Mouse (Mus musculus) bone marrow, adult 2 months (tissue): ENCODE measurements around the gene Btbd19. TPM values are rescaled to one million over a fixed set of nuclear protein-coding genes. Genes with fewer than 3 reads are reported as not detected.
A peak's percentile ranks its signal among the peaks of the same experiment; 100 is the strongest.

Source experiments
- H3K27ac ChIP-seq: fragments of 200-500 bp; 2 replicates; pipeline ENCODE4 v1.5.1; 2012; ENCODE audit warnings: low read depth, mild to moderate bottlenecking, control low read depth, inconsistent platforms, low read length; ENCODE audit not compliant: control insufficient read depth, poor library complexity, insufficient read depth
- H3K4me1 ChIP-seq: fragments of 200-500 bp; 2 replicates; pipeline ENCODE4 v1.6.1; 2011; ENCODE audit warnings: low read length; ENCODE audit not compliant: control insufficient read depth, insufficient read depth
- H3K4me3 ChIP-seq: fragments of 200-500 bp; replicated peaks from 2 replicates; pipeline ENCODE3; 2011; ENCODE audit warnings: mild to moderate bottlenecking, low read depth, low read length, control low read depth; ENCODE audit not compliant: control insufficient read depth
- CTCF ChIP-seq: fragments of 200-500 bp; IDR thresholded peaks from 2 replicates; pipeline ENCODE4 v1.5.1; 2011; ENCODE audit warnings: low read length, control low read depth; ENCODE audit not compliant: control insufficient read depth, insufficient read depth
- POLR2A ChIP-seq: fragments of 200-500 bp; IDR thresholded peaks from 2 replicates; pipeline ENCODE4 v1.6.1; 2011; ENCODE audit warnings: low read depth, mild to moderate bottlenecking, control low read depth, low read length, borderline replicate concordance; ENCODE audit not compliant: control insufficient read depth
- WGBS: fragments of 180-500 bp; shearing (Covaris S2); methylation state at CpG from one replicate; pipeline ENCODE4 v1.1.7; 2018; 5-methylcytosine and 5-hydroxymethylcytosine counted together
- polyA plus RNA-seq: library from polyadenylated mRNA; stranded (reverse); fragments of >200 nt; gene quantifications from 2 replicates; pipeline ENCODE4 v1.2.4, GENCODE M21; 2011; ENCODE audit warnings: low replicate concordance; ENCODE audit not compliant: missing spikeins, insufficient read depth, insufficient read length

Gene Btbd19
- polyA plus RNA-seq, 1 experiment: 7.0 TPM

DNA sequence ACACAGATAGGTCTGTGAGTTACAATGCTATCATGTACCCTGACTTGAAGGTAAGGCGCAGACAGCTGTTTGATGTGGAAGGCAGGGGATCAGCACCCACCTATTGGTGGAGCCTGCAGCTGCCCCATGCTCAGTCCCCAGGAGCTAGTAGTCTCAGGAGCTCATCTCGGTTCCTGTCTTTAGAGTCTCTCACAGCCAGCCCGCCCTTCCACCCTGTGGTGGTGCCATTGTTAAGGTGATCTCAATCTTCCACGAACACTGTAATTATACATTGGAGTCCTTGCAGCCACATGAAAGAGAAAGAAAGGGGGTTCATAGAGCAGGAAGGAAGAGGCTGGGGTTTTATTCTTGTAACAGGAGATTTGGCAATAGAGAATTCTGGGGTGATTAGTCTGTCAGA lies 25.5 kb downstream of the Btbd19 start:
- TF ChIP-seq POLR2A (no peak), CTCF (no peak)
- Histone ChIP-seq H3K4me3 (no peak overlapping the region), H3K4me1 (peaks cover 6% of the 10 kb centered on the region; the same call in 1 of the 2 replicates), H3K27ac (no peak overlapping the region)
- 40% methylated on average over 4 of the region's 4 CpGs for WGBS

DNA sequence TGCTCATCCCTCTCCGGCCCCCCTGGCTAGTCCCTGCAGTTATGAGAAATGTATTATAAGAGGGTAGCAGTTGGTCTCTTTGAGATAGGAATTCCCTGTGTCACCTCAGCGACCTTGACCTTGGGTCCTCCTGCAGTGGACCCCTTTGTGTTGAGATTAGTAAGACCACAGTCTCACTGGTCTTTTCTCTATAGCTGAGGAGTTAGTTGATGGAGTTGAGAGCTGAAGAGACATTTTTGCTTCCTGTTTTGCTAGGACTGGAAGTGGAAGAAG lies 26.8 kb downstream of the Btbd19 start:
- Histone ChIP-seq H3K27ac (no peak overlapping the region), H3K4me1 (peaks cover 6% of the 10 kb centered on the region; the same call in 1 of the 2 replicates), H3K4me3 (no peak overlapping the region)
- WGBS: 74% methylated on average over 2 of the region's 2 CpGs
- TF ChIP-seq POLR2A: no peak
- TF ChIP-seq CTCF: no peak

DNA sequence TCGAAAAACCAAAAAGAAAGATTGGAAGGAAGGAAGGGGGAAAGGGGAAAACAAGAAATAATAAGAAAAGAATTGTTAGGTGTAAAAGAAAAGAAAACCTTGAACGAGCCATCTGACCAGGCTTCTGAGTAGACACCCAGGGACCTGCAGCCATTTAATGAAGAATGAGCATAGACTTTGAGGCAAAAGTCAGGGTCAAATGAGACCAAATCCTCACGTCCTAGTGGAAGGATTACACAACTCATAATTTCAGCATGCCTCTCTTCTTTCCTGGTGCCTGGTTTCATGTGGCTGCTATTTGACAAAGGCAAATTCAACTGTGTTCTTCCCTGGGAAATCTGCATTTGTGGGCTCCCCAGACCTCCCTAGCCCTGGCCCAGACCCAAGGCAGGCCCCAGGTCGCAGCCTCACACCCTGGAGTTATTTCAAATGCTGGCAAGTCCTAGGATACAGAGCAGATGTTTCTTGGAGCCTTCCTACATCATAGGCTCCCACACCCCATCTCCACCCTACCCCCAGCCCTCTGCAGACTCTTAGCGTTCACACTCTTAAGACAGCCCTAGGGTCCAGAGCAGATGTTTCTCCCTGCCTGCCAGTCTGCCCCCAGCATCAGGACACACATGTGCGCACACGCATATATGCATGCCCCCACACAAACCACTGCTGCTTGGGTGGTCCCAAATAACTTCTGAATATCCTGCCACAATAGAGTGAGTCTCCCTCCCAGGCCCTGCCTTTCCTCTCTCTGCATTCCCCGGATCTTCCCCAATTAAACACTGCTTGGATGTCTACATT lies 27.4 kb downstream of the Btbd19 start:
- WGBS: 65% methylated on average over 8 of the region's 8 CpGs
- TF ChIP-seq POLR2A (no peak), CTCF (no peak)
- H3K27ac ChIP-seq: no peak overlapping the region
- peaks cover 6% of the 10 kb centered on the region; the same call in 1 of the 2 replicates for H3K4me1 ChIP-seq
- H3K4me3 ChIP-seq: no peak overlapping the region

DNA sequence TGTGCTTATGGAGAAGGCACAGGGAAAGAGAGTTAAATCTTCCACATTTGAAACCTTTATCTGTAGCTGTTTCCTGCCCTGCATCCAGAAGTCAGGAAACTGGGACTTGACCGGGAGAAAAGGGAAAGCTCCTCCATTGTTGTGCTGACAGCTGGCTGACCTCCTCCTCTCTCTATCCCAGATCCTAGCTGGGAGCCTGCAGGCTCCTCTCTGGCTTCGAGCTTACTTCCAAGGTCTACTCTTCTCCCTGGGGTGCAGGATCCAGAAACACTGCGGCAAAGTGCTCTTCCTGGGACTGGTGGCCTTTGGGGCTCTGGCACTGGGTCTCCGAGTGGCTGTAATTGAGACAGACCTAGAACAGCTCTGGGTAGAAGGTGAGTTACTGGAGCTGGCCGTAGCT lies 28.9 kb downstream of the Btbd19 start:
- H3K4me1 ChIP-seq: peaks cover 6% of the 10 kb centered on the region; the same call in 1 of the 2 replicates
- TF ChIP-seq CTCF: no peak
- 25% methylated on average over 5 of the region's 5 CpGs for WGBS
- no peak overlapping the region for H3K4me3 ChIP-seq
- no peak overlapping the region for H3K27ac ChIP-seq

DNA sequence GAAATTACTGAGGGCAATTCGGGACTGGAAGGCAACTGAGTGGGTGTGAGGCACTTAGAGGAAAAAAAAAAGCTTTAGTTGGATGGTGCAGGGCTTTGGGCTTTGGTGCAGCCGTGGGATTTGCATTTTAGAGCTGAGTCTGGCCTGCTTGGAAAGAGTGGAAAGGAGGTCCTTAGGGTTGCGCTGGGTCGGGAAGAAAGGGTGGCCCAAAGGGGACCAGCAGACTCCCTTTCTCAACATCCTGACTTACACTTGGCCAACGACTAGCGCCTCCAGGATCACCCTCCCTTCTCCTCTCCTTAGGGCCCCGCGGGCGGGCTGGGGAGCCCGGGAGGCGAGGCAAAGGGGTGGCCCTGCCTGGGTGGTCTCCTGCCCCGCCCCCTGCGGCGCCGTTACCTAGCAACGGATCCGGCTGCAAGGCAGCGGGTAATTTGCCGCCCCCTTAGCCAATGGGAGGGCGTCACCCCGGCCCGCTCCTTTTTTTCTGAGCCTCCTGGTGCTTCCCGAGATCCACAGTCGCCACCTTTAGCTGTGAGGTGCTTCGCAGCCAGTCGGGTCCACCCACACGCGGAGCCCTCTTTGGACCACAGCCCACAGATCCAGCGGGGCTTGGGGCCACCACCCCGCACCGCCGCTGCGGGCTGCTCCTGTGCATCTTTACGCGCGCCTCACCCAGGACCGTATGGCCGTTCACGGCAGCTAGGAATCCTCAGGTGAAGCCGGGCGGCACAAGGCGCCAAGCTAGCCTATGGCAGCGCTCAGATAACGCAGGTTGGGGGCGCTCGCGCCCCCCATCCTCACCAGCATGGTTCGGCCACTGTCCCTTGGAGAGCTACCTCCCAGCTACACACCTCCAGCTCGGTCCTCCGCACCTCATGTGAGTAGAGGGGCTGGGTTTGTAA lies 29.7 kb downstream of the Btbd19 start, which contains the start of gene Ptch2:
TSS of gene Ptch2 (plus strand) at position 525 of the 902 bp plus-strand sequence.
- peak within 1 kb of the TSS; percentile 52 for H3K4me3 ChIP-seq
- no peak for TF ChIP-seq CTCF
- TF ChIP-seq POLR2A: no peak
- H3K27ac ChIP-seq: no peak within 1 kb of the TSS
- H3K4me1 ChIP-seq: peaks cover 6% of the 10 kb centered on the region; the same call in 1 of the 2 replicates
- WGBS: 1% methylated on average over 50 of the region's 50 CpGs

DNA sequence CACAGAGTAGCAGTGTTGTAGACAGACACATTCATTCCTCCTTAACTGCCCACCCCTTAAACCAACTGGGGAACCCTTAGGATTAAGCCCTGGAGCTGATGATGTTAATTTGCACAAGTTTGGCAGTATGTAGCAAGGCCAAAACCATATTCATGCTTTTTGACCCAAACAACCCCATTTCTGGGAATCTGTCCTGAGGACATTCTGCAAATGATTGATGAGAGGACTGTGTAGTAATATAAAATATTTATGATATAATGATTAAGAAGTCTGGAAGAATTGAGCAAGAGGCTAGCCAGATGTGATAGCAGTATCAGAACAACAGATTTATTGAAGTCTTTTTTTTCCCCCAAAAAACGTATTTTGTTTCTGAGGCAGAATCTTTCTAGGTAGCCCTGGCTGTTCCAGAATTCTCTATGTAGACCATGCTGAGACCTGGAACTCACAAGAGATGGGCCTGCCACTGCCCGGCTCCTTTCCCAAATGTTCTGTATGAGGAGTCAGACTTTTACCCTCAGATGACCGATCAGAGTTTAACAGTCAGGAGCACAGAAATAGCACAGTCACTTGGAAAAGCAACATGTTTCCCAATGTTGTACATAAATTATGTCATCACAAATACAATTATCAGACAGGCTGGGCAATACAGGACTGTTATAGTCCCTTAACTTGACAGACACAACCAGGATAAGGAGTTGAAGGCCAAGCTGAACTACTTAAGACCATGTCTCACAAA lies 30.7 kb downstream of the Btbd19 start:
- peaks cover under 1% of the 10 kb centered on the region; the same call in 1 of the 2 replicates for H3K4me1 ChIP-seq
- H3K4me3 ChIP-seq: no peak overlapping the region
- WGBS: 69% methylated on average over 3 of the region's 3 CpGs
- TF ChIP-seq POLR2A: no peak
- no peak for TF ChIP-seq CTCF
- no peak overlapping the region for H3K27ac ChIP-seq

DNA sequence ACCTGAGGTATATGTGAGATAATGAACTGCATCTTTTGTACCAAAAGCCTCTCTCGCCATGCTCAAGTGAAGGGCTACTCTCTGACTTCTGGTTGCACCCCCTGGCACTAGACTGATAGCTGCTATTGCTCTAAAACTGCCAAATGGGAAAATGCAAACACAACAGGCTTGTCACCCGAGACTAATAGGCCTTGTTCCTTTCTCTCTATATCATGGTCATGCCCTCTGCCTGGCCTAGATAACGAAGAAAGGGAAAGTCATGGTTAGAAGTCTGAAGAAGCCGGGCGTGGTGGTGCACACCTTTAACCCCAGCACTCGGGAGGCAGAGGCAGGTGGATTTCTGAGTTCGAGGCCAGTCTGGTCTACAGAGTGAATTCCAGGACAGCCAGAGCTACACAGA lies 34.9 kb downstream of the Btbd19 start:
- 64% methylated on average over 7 of the region's 7 CpGs for WGBS
- Histone ChIP-seq H3K4me1 (no peaks in the 10 kb centered on the region), H3K4me3 (no peak overlapping the region), H3K27ac (no peak overlapping the region)
- TF ChIP-seq POLR2A (no peak), CTCF (no peak)
